Mouse (Mus musculus) testis, adult 2 months (tissue): ENCODE measurements around the gene Mlh3.

ENCODE experiments used
- CTCF ChIP-seq: fragments of 200-500 bp; IDR thresholded peaks from 2 replicates; pipeline ENCODE4 v1.5.1; 2012; ENCODE audit warnings: low read depth, mild to moderate bottlenecking, inconsistent platforms, low read length, moderate library complexity; ENCODE audit not compliant: control insufficient read depth, insufficient read depth, insufficient replicate concordance
- POLR2A ChIP-seq: fragments of 200-500 bp; IDR thresholded peaks from 2 replicates; pipeline ENCODE4 v1.6.1; 2012; ENCODE audit warnings: low read depth, mild to moderate bottlenecking, inconsistent platforms, low read length, moderate library complexity; ENCODE audit not compliant: control insufficient read depth

- TF ChIP-seq POLR2A (no peak), CTCF (no peak)
Observed at GRCm38 (mm10) chr12:85185810-85186209, 84.6 kb downstream of the Mlh3 start.
